Mouse (Mus musculus): ENCODE results near the gene Pomgnt2.

- TF ChIP-seq CTCF (IDR thresholded peaks at IDR 0.05; ENCODE audit: low read depth, low read length) (no peak), GATA1 (IDR thresholded peaks at IDR 0.05; ENCODE audit: borderline replicate concordance, low read length) (no peak)
These were observed 8.0 kb downstream of the Pomgnt2 start for GRCm38 (mm10) chr9:121988910-121989309.

Measured in G1E (cell line).